Mouse (Mus musculus) embryonic facial prominence, embryonic 11.5 days (tissue): ENCODE data around the gene Sh3bp5. TPM values are rescaled to one million over a fixed set of nuclear protein-coding genes. Genes with fewer than 3 reads are reported as not detected.

Source experiments
- ATAC-seq: fragments of 200-750 bp; cut with Nextera tagmentation; replicated peaks from 2 replicates; pipeline ENCODE4 v1.8.0; 2017; ENCODE audit warnings: low read depth; ENCODE audit not compliant: insufficient number of reproducible peaks, low FRiP score, low TSS enrichment
- DNase-seq: peaks from one replicate; pipeline ENCODE4 v3.0.0-alpha.2; 2015; ENCODE audit warnings: low spot score
- H3K27ac ChIP-seq: fragments of 300-500 bp; sonication (generic); replicated peaks from 2 replicates; pipeline ENCODE4 v1.5.1; 2014; ENCODE audit warnings: mild to moderate bottlenecking, low read depth, low read length, control low read depth
- H3K27me3 ChIP-seq: fragments of 300-500 bp; sonication (generic); 2 replicates; pipeline ENCODE4 v1.6.1; 2014; ENCODE audit warnings: mild to moderate bottlenecking, low read length, moderate library complexity, mixed read lengths; ENCODE audit not compliant: control insufficient read depth, insufficient read depth
- H3K36me3 ChIP-seq: fragments of 300-500 bp; sonication (generic); replicated peaks from 2 replicates; pipeline ENCODE4 v1.6.1; 2014; ENCODE audit warnings: low read depth, mild to moderate bottlenecking, low read length, moderate library complexity, mixed read lengths; ENCODE audit not compliant: control insufficient read depth, insufficient read depth
- H3K4me1 ChIP-seq: fragments of 300-500 bp; sonication (generic); 2 replicates; pipeline ENCODE4 v1.6.1; 2014; ENCODE audit warnings: low read length, mixed read lengths; ENCODE audit not compliant: control insufficient read depth, insufficient read depth
- H3K4me2 ChIP-seq: fragments of 300-500 bp; sonication (generic); 2 replicates; pipeline ENCODE4 v1.6.1; 2014; ENCODE audit warnings: low read depth, mild to moderate bottlenecking, control low read depth, low read length, moderate library complexity
- H3K4me3 ChIP-seq: fragments of 300-500 bp; sonication (generic); 2 replicates; pipeline ENCODE4 v1.5.1; 2014; ENCODE audit warnings: low read depth, low read length, control low read depth
- H3K9ac ChIP-seq: fragments of 300-500 bp; sonication (generic); replicated peaks from 2 replicates; pipeline ENCODE4 v1.6.1; 2014; ENCODE audit warnings: mild to moderate bottlenecking, control low read depth, low read length
- H3K9me3 ChIP-seq: fragments of 300-500 bp; sonication (generic); replicated peaks from 2 replicates; pipeline ENCODE4 v1.6.1; 2016; ENCODE audit warnings: mild to moderate bottlenecking, low read length, inconsistent platforms, mixed read lengths; ENCODE audit not compliant: control insufficient read depth
- WGBS: fragments of 180-500 bp; shearing (Covaris S2); extraction: QIAGEN DNeasy Blood & Tissue Kit; methylation state at CpG from one replicate; pipeline ENCODE4 v1.1.7; 2014; 5-methylcytosine and 5-hydroxymethylcytosine counted together
- polyA plus RNA-seq: library from polyadenylated mRNA; unstranded; fragments of >200 nt; fragmentation: Nextera tagmentation; extraction: Ambion mirVana; gene quantifications from 2 replicates; pipeline ENCODE4 v1.2.1, GENCODE M21; 2014

The Sh3bp5 gene
- polyA plus RNA-seq, 1 experiment from 2014 or later, result 16.0 TPM

- Histone ChIP-seq H3K4me1 (no peaks in the 10 kb centered on the region), H3K36me3 (no peaks in the 10 kb centered on the region; the same call in 1 of the 2 replicates), H3K4me3 (no peak overlapping the region), H3K27ac (no peak overlapping the region), H3K9ac (no peak overlapping the region), H3K27me3 (no peaks in the 10 kb centered on the region), H3K9me3 (no peaks in the 10 kb centered on the region), H3K4me2 (no peak overlapping the region)
- WGBS, result 83% methylated on average over 11 of the region's 11 CpGs
- DNase-seq (no peak), ATAC-seq (no peak)
These were observed 37.1 kb downstream of the Sh3bp5 start for GRCm38 (mm10) chr14:31398819-31399218.

- no peaks in the 10 kb centered on the region; the same call in 1 of the 2 replicates for H3K36me3 ChIP-seq
- no peak overlapping the region for H3K9ac ChIP-seq
- no peak overlapping the region for H3K4me3 ChIP-seq
- no peaks in the 10 kb centered on the region for H3K27me3 ChIP-seq
- H3K27ac ChIP-seq, result no peak overlapping the region
- no peak for ATAC-seq
- no peaks in the 10 kb centered on the region for H3K9me3 ChIP-seq
- no peak for DNase-seq
- no peaks in the 10 kb centered on the region for H3K4me1 ChIP-seq
- H3K4me2 ChIP-seq, result no peak overlapping the region
- WGBS, result 89% methylated on average over 9 of the region's 9 CpGs
These were observed 37.9 kb downstream of the Sh3bp5 start for GRCm38 (mm10) chr14:31397791-31398595.

GRCm38 (mm10) chr14:31397353-31397752 lies 38.5 kb downstream of the Sh3bp5 start:
- DNase-seq (no peak), ATAC-seq (no peak)
- no peaks in the 10 kb centered on the region; the same call in 1 of the 2 replicates for H3K36me3 ChIP-seq
- H3K9ac ChIP-seq, result no peak overlapping the region
- H3K27me3 ChIP-seq, result no peaks in the 10 kb centered on the region
- 83% methylated on average over 12 of the region's 12 CpGs for WGBS
- no peak overlapping the region for H3K4me2 ChIP-seq
- no peaks in the 10 kb centered on the region for H3K9me3 ChIP-seq
- no peaks in the 10 kb centered on the region for H3K4me1 ChIP-seq
- H3K4me3 ChIP-seq, result no peak overlapping the region
- H3K27ac ChIP-seq, result no peak overlapping the region

- Histone ChIP-seq H3K4me2 (no peak overlapping the region), H3K27ac (no peak overlapping the region), H3K27me3 (no peaks in the 10 kb centered on the region), H3K36me3 (no peaks in the 10 kb centered on the region; the same call in 1 of the 2 replicates), H3K4me1 (no peaks in the 10 kb centered on the region), H3K9me3 (no peaks in the 10 kb centered on the region), H3K9ac (no peak overlapping the region), H3K4me3 (no peak overlapping the region)
- no peak for DNase-seq
- 94% methylated on average over 2 of the region's 2 CpGs for WGBS
- ATAC-seq, result no peak
These were observed 39.5 kb downstream of the Sh3bp5 start for GRCm38 (mm10) chr14:31396428-31396827.

GRCm38 (mm10) chr14:31395629-31396199 lies 40.2 kb downstream of the Sh3bp5 start:
- Histone ChIP-seq H3K4me2 (no peak overlapping the region), H3K9me3 (no peaks in the 10 kb centered on the region), H3K4me3 (no peak overlapping the region), H3K27ac (no peak overlapping the region), H3K27me3 (no peaks in the 10 kb centered on the region), H3K36me3 (no peaks in the 10 kb centered on the region; the same call in 1 of the 2 replicates), H3K9ac (no peak overlapping the region), H3K4me1 (no peaks in the 10 kb centered on the region)
- DNase-seq (no peak), ATAC-seq (no peak)
- 91% methylated on average over 7 of the region's 7 CpGs for WGBS

- Histone ChIP-seq H3K27ac (no peak overlapping the region), H3K4me1 (no peaks in the 10 kb centered on the region), H3K9ac (no peak overlapping the region), H3K4me3 (no peak overlapping the region), H3K9me3 (no peaks in the 10 kb centered on the region), H3K4me2 (no peak overlapping the region), H3K27me3 (no peaks in the 10 kb centered on the region), H3K36me3 (no peaks in the 10 kb centered on the region; the same call in 1 of the 2 replicates)
- DNase-seq (no peak), ATAC-seq (no peak)
- 92% methylated on average over 9 of the region's 9 CpGs for WGBS
These were observed 40.9 kb downstream of the Sh3bp5 start for GRCm38 (mm10) chr14:31394822-31395532.

- no peak overlapping the region for H3K4me3 ChIP-seq
- DNase-seq, result no peak
- no peaks in the 10 kb centered on the region for H3K4me1 ChIP-seq
- H3K36me3 ChIP-seq, result no peaks in the 10 kb centered on the region; the same call in 1 of the 2 replicates
- no peak for ATAC-seq
- H3K4me2 ChIP-seq, result no peak overlapping the region; the same call in 1 of the 2 replicates
- WGBS, result 76% methylated on average over 7 of the region's 7 CpGs
- H3K9me3 ChIP-seq, result no peaks in the 10 kb centered on the region
- H3K9ac ChIP-seq, result no peak overlapping the region
- H3K27ac ChIP-seq, result no peak overlapping the region
- no peaks in the 10 kb centered on the region for H3K27me3 ChIP-seq
These were observed 41.8 kb downstream of the Sh3bp5 start for GRCm38 (mm10) chr14:31393936-31394630.
